Mouse (Mus musculus): ENCODE measurements around the gene Adam12. TPM values are rescaled to one million over a fixed set of nuclear protein-coding genes. Genes with fewer than 3 reads are reported as not detected.
A peak's percentile ranks its signal among the peaks of the same experiment; 100 is the strongest.

The Adam12 gene
- total RNA-seq (2021), result 1 to 10 TPM; 4.0 to 7.6 TPM

GRCm38 (mm10) chr7:134231378-134232346 is at the start of gene Adam12:
Adam12 (minus strand) TSS chr7:134232146.
- no peak for DNase-seq (ENCODE audit: low spot score in 2 of 2)
- intact Hi-C loops (cut with DNase I), result no loop called here

DNA sequence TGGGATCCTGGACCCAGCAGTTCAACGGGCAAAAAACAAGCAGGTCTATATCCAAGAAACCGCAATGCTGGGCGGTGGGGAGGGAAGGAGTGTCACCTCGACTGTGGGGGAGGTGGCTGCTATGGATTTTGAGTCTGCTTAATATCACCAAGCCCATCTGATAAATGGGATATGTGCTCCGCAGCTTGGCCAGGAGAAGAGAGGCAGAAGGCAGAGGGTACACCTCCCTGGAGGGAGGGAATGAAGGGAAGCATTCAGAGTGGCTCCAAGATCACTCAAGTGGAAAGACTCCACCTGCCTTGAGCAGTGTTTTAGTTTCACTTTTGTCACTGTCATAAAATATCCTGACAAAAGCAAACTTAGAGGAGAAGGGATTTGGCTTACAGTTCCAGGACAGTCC is 41.0 kb upstream of the Adam12 start:
- no peak for DNase-seq (ENCODE audit: low spot score in 2 of 2)
- intact Hi-C loops (cut with DNase I), result no loop called here

- intact Hi-C loops (cut with DNase I), result no loop called here
- no peak for DNase-seq (ENCODE audit: low spot score in 2 of 2)
These were observed 40.5 kb upstream of the Adam12 start for GRCm38 (mm10) chr7:134272421-134272820.

- DNase-seq (ENCODE audit: low spot score in 2 of 2), result no peak
- intact Hi-C loops (cut with DNase I), result loop anchor here (10.0 kb wide), 2 partner anchors 79 to 299 kb away; no protein-coding TSS in a partner anchor
These were observed 33.8 kb upstream of the Adam12 start for GRCm38 (mm10) chr7:134265783-134266182.

DNA sequence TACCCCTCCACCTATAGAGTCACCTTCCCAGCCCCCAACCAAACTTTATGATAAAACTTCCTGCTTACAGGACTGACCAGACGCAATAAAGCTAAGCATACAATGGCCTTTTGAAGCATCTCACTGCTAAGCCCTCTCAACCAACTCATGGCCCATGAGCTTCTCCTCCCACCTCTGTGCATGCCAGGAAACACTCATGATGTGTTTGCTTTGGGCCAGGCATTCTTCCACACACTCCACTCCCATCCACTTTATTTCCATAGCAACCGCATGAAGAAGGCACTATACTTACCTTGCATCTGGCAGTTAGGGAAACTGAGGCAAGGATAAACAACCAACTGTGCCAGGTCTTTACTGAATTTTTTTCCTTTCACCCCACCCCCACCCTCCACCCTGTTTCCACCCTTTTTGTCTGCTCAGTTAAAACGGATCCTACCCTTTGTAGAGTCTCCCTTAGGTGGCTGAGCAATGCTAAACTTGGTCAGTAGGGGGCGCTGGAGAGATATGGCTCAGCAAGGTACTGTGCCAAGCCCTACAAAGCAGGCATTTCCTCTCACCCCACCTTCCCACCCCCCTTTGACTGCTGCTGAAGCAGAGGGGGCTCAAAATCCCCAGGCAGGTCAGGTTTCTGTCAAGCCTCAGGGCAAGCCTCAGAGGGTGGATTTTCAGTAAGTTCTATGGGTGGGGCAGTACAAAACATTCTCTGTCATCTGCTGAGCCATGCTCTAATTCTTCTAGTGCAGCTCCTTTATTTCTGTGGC is 31.4 kb upstream of the Adam12 start:
- intact Hi-C loops (cut with DNase I), result loop anchor here (10.0 kb wide), 2 partner anchors 81 to 301 kb away; no protein-coding TSS in a partner anchor
- DNase-seq (ENCODE audit: low spot score in 2 of 2), result peak; percentile 49 to 57

GRCm38 (mm10) chr7:134261003-134261701 is 29.2 kb upstream of the Adam12 start:
- intact Hi-C loops (cut with DNase I), result loop anchor here (10.0 kb wide), 2 partner anchors 84 to 304 kb away; no protein-coding TSS in a partner anchor
- DNase-seq (ENCODE audit: low spot score in 2 of 2), result peak in 1 of 2 experiments; percentile 6

- intact Hi-C loops (cut with DNase I), result no loop called here
These were observed 18.4 kb upstream of the Adam12 start for GRCm38 (mm10) chr7:134250273-134250870.

GRCm38 (mm10) chr7:134248041-134248440 is 16.1 kb upstream of the Adam12 start:
- DNase-seq (ENCODE audit: low spot score in 2 of 2), result no peak
- intact Hi-C loops (cut with DNase I), result no loop called here

More at GRCm38 (mm10) chr7:134250273-134250870, 18.4 kb upstream of the Adam12 start:
- no peak for DNase-seq (ENCODE audit: low spot score in 2 of 2)

DNA sequence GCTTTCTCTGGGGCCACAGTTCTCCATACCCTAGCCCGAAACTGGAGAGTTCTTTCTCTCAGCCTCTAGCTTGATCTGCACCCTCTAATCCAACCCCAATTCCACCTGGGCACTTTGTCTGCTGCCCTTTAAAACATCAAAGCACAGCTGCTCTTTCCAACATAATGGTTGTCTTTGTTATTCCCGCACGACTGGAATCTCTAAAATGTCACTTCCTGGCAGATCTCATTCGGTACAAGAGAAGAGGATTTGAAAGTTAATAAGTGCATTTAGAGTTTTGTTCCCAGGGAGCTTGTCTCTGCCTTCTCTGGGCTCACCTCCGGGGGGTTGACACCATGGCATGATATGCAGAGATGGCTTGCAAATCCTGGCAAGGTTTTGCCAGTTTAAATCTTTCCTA is 14.7 kb upstream of the Adam12 start:
- no peak for DNase-seq (ENCODE audit: low spot score in 2 of 2)
- intact Hi-C loops (cut with DNase I), result no loop called here

DNA sequence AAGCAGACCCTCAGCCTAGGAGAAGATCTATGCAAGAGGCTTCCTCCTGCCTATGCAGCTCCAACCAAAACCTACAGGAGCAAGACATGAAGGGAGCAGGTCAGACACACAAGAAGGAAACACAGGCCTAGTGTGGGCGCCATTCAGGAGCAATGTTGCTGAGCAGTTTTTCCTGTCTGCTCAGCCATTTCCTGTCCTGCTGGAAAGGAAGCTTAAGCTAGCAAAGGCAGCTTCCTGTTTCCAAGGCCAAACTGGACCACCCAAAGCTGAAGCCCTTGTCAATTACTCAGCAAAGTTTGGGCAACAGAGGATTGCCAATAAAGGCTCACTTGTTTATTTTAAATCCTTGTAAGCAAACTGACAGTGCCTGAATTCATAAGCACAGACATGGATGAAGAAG is 10.8 kb upstream of the Adam12 start:
- intact Hi-C loops (cut with DNase I), result no loop called here
- DNase-seq (ENCODE audit: low spot score in 2 of 2), result no peak

DNA sequence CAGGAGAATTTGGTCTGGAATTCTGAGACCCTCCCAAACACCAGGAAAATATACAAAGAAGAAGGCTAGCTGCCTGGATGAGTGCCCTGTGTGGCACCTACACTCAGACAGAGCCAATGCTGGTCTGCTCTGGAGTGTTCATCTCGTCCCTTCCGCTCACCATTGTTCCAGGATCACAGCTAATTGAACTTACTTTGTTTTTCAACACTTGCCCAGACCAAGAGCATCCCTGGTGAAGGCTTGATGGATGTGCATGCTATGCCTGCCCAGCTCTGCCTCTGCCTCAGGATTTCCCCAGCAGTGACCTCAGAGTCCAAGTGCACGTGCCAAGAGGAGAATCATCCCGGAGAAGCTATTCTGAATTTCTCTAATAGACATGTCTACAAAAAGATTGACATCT is 9.3 kb upstream of the Adam12 start:
- intact Hi-C loops (cut with DNase I), result no loop called here
- DNase-seq (ENCODE audit: low spot score in 2 of 2), result no peak

DNA sequence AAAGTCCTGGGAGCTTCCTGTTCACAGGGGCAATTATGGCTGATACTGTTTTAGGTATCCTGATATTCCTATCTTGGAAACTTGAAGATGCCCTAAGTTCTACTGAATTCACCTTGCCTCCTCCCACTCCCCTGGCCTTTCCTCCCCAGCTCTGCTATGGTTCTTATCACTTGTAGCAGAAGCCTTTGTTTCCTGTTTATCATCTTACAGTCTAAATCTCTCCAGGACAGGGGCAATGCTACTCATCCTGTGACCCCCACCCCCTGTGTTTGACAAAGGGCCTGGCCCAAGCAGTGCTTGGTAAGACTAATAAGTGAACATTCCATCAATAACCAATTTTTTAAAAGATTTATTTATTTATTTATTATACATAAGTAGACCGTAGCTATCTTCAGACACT is 8.6 kb upstream of the Adam12 start:
- no peak for DNase-seq (ENCODE audit: low spot score in 2 of 2)
- intact Hi-C loops (cut with DNase I), result no loop called here

GRCm38 (mm10) chr7:134238863-134239262 is 6.9 kb upstream of the Adam12 start:
- no peak for DNase-seq (ENCODE audit: low spot score in 2 of 2)
- intact Hi-C loops (cut with DNase I), result no loop called here

GRCm38 (mm10) chr7:134237356-134237755 is 5.4 kb upstream of the Adam12 start:
- no peak for DNase-seq (ENCODE audit: low spot score in 2 of 2)
- intact Hi-C loops (cut with DNase I), result no loop called here

DNA sequence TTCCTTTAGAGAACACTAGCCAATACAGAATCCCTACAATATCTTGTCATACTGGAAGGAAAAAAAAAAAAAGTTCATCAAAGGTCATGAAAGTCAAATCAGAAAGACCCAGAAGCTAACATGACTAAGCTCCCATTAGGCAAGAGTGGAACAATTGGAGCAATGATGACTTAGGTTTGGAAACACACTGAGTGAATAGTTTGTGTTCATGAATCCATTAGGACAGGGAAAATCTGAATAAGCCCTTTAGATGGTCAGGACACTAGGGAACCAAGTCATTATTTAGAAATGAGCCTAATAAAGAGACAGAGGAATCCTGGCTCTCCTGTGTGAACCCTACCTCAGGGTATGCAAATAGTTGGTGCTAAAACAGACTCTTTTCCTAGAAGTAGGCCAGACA is 4.8 kb upstream of the Adam12 start:
- intact Hi-C loops (cut with DNase I), result no loop called here
- no peak for DNase-seq (ENCODE audit: low spot score in 2 of 2)

DNA sequence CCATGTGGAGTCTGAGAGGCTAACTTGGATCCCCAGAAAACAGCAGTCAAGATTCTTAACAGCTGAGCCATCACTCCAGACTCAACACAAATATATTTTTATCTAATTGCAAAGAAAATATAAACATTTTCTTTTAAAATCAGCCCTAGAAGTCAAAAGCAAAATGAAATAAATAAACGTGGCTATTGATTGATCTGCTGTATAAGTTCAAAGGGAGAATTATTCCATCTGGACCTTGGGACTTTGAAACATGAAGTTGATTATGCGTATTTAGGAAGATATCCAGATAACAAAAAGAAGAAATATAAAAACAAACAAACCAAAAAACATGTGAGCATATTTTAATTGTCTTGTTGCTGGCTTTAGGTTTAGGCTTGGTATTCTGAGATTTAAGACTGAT is 3.6 kb upstream of the Adam12 start:
- intact Hi-C loops (cut with DNase I), result no loop called here
- no peak for DNase-seq (ENCODE audit: low spot score in 2 of 2)

DNA sequence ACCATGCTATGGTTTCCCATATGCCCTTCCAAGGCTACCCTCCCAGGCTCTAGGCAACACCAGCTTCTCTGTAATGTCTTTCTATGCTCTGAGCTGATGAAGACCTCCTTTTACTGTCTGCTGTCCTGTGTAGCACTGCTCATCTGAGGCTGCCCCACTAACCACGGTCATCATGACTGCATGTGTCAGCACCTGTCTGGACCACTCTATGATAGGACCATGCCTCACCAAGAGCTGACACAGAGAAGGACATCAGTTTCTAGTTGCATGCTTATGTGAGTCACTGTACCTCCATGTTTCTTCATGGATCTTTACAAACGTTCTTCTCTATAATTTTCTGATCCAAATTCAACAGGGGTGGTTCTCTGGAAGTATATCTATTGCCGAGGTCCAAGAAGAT is 1.2 kb downstream of the Adam12 start:
- DNase-seq (ENCODE audit: low spot score in 2 of 2), result no peak
- intact Hi-C loops (cut with DNase I), result no loop called here

GRCm38 (mm10) chr7:134229899-134230298 is 2.0 kb downstream of the Adam12 start:
- intact Hi-C loops (cut with DNase I), result loop anchor here (10.0 kb wide), 1 partner anchor 205 kb away; no protein-coding TSS in a partner anchor
- DNase-seq (ENCODE audit: low spot score in 2 of 2), result no peak

GRCm38 (mm10) chr7:134227773-134228455 is 4.0 kb downstream of the Adam12 start:
- intact Hi-C loops (cut with DNase I), result loop anchor here (10.0 kb wide), 1 partner anchor 203 kb away; no protein-coding TSS in a partner anchor
- no peak for DNase-seq (ENCODE audit: low spot score in 2 of 2)

All from left cerebral cortex, postnatal 36 days (tissue).